Mouse (Mus musculus) megakaryocyte-erythroid progenitor cell, adult 5-6 weeks (primary cell): ENCODE data around the gene 4933425L06Rik. TPM values are rescaled to one million over a fixed set of nuclear protein-coding genes. Genes with fewer than 3 reads are reported as not detected.

Source experiments
- ATAC-seq: replicated peaks from 2 replicates; pipeline ENCODE4 v1.8.0; 2016; ENCODE audit warnings: mild to moderate bottlenecking, inconsistent platforms; ENCODE audit not compliant: severe bottlenecking, poor library complexity, low FRiP score, low TSS enrichment
- total RNA-seq, 2 experiments: library from RNA; stranded (forward) in 1 of 2; stranded (reverse) in 1 of 2; fragments of 200-1000, 215-1000 nt in 1 of 2; fragments of >200 nt in 1 of 2; fragmentation: Nextera tagmentation in 1 of 2; gene quantifications; 2 replicates each; pipeline ENCODE4 v1.2.3; 2014 to 2017

The 4933425L06Rik gene
- total RNA-seq (2014; fragmentation: Nextera tagmentation) (not detected in 2 replicates), total RNA-seq (2017) (not detected in 2 replicates)

DNA sequence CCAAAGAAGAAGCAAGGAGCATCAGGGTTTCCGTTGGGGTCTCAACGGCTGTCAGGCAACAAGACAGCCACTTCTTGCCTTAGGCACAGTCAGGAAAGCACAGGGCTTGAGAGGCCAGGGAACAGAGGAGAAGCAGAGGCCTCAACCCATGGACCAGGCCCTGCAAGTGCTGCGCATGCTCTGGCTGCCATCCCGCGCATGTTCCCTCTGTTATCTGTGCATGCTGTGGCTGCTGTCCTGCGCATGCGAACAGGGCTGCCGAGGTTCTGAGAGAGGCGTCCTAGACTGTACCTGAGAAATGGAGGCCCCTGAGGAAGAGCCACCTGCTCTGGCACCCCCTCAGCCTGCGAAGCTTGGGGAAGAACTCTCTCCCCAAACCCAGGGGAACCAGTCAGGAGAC is at the start of gene 4933425L06Rik:
Gene 4933425L06Rik, plus strand, starts transcription at position 261 of the 400 bp plus-strand sequence.
- no peak for ATAC-seq

GRCm38 (mm10) chr13:105037816-105038215 is 44.1 kb upstream of the 4933425L06Rik start:
- ATAC-seq = no peak

- ATAC-seq = no peak
Observed at GRCm38 (mm10) chr13:105038334-105038733, 43.6 kb upstream of the 4933425L06Rik start.

GRCm38 (mm10) chr13:105043882-105044281 is 38.0 kb upstream of the 4933425L06Rik start:
- ATAC-seq = no peak

DNA sequence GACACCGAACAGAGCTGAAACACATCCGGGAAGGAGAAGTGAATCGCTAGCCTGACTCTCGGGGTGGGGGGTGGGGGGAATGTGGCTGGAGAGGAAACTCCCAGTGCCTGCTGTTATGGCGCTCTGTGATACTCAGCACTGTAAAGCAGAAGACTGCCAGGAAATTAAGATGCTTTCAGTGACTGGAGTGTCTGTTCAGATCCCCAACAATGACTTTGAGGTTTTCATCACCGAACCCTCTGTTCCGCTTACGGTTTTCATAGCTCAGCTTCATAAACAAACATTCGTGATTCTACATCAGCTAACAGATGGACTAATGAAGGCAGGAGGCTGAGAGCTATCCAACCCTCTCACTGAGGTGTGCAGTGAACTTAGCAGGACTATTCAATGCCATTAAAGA is 34.5 kb upstream of the 4933425L06Rik start:
- peak; percentile 41 for ATAC-seq

GRCm38 (mm10) chr13:105048662-105049061 is 33.3 kb upstream of the 4933425L06Rik start:
- peak; percentile 91 for ATAC-seq

- ATAC-seq = no peak
Observed at GRCm38 (mm10) chr13:105051432-105051831, 30.5 kb upstream of the 4933425L06Rik start.

GRCm38 (mm10) chr13:105053618-105054017 is 28.3 kb upstream of the 4933425L06Rik start:
- ATAC-seq = no peak

- peak; percentile 58 for ATAC-seq
Observed at GRCm38 (mm10) chr13:105054181-105054940, 27.6 kb upstream of the 4933425L06Rik start, which contains the start of gene Rgs7bp. Gene Rgs7bp, minus strand, starts transcription at chr13:105054930.

DNA sequence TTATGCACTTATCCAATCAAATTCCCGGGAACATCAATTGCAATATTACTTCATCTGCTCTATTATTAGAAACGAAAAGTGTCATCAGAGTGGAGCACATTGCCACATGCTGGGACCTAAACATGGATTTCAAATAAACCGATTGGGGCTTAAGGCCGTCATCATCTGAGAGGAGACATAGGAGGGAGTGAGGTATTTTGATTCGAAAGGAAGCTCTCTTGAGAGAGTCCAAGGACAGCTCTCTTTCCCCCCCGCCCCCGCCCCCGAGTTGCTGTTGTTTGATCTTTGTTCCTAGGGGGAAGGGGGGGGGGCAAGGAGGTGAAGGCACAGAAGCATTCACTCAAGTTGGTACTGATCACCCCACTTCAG is 27.0 kb upstream of the 4933425L06Rik start:
- no peak for ATAC-seq

- 0 out of 2 replicates have a peak, but pooled peaks have one; percentile 27 for ATAC-seq
Observed at GRCm38 (mm10) chr13:105055374-105055773, 26.5 kb upstream of the 4933425L06Rik start.

GRCm38 (mm10) chr13:105066119-105066518 is 15.8 kb upstream of the 4933425L06Rik start:
- ATAC-seq = no peak

GRCm38 (mm10) chr13:105066890-105067845 is 14.8 kb upstream of the 4933425L06Rik start:
- ATAC-seq = peak; percentile 72

DNA sequence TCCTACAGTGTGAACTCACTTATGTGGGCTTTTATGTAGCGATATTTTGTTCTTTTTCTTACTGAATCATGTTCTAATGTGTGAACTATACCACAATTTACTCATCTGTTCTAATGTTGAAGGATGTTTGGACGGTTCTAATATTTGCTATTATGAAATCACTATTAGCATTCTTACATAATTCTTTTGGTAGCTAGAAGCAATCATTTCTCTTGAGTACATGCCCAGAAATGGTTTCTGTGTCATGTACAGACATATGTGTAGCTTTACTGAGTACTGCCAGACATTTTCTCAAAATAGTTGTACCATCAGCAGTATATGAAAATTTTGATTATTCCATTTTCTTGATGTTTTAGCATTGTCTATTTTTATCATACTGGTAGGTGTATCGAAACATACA is 7.4 kb downstream of the 4933425L06Rik start:
- ATAC-seq = no peak

DNA sequence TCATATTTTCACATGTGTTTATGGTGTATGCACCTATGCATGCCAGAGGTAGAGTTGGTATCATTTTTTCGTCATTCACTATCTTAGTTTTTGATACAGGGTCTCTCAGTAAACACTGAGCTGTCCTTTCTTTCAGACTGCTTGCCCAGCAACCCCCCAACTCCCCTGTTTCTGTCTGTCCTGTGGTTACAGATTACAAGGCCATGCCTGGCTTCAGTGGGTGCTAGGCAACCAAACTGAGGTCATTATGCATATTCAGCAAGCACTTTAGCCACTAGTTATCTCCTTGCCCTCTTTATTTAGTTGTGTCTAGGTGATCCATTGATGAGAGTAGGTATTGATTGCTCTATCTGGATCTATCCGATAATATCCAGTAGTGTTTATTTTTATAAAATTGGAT is 14.4 kb downstream of the 4933425L06Rik start:
- no peak for ATAC-seq

DNA sequence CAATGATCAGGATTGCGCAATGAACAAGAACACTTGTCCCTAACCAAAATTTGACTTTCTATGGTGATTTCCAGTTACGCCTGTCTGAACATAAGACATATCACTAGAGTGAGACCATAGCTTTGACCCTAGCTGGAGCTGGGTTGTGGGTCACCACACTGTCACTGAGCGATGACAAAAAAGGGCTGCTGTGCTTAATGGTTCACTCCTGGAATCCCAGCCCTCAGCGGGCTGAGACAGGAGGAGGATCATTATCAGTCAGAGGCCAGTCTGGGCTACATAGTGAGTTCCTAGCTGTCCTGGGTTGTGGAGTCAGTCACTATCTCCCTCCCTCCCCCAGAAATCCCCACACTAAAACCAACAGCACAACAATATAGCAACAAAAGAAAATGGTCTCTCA is 18.8 kb downstream of the 4933425L06Rik start:
- no peak for ATAC-seq

- no peak; the same call in 1 of the 2 replicates for ATAC-seq
Observed at GRCm38 (mm10) chr13:105104385-105104784, 22.5 kb downstream of the 4933425L06Rik start.

GRCm38 (mm10) chr13:105111599-105111998 is 29.7 kb downstream of the 4933425L06Rik start:
- ATAC-seq = peak; percentile 75

GRCm38 (mm10) chr13:105121617-105122016 is 39.7 kb downstream of the 4933425L06Rik start:
- no peak for ATAC-seq

GRCm38 (mm10) chr13:105122092-105122491 is 40.2 kb downstream of the 4933425L06Rik start:
- no peak for ATAC-seq
